Mouse (Mus musculus) lung, postnatal 36 days (tissue): ENCODE results near the gene Foxj1.

Experiments
- DNase-seq: peaks from one replicate; pipeline ENCODE4 v3.0.0; 2022; ENCODE audit warnings: mixed read lengths

Gene Foxj1

DNA sequence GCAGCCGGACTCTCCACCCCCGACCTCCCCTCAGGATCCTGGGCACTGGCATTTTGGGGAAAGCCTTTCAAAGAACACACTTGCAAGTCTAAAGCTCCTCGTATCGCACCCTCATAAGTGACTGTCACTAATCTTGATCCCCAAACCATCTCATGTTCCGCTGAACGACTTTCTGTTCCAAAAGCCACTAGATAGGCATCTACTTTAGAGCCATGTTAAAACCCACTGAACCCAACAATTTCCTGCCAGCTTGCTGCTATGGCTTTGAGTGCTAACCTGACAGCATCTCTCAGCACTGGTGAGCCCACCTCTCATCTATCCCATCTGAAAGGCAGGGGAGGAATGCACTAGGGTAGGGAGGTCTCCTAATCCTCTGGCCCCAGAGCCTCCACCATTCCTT is 2.3 kb upstream of the Foxj1 start:
- DNase-seq, result no peak

- DNase-seq, result no peak
Measured at GRCm38 (mm10) chr11:116337000-116337399, 1.8 kb upstream of the Foxj1 start.

GRCm38 (mm10) chr11:116336393-116336792 is 1.2 kb upstream of the Foxj1 start:
- DNase-seq, result no peak

DNA sequence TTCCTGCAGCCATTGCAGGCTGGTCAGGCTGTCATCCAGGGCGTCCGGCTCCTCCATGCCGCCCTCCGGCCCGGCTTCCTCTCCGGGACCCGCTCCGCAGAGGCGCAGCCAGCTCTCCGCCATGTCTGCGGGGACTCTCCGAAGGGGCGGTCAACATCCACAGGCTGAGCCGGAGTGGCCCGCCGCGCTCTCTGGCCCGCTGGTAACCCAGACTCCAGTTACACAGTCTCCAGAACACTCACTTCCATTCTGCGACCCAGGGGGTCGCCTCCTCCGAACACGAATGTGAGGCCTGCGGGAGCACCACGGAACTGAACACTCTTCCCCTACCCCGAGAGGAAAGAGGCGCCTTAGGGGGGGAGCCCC is 799 bp downstream of the Foxj1 start:
- no peak for DNase-seq

GRCm38 (mm10) chr11:116333526-116334416 is 1.4 kb downstream of the Foxj1 start:
- peak; percentile 19 for DNase-seq

GRCm38 (mm10) chr11:116332983-116333270 is 2.3 kb downstream of the Foxj1 start:
- DNase-seq, result no peak

- no peak for DNase-seq
Measured at GRCm38 (mm10) chr11:116332232-116332982, 2.8 kb downstream of the Foxj1 start.

GRCm38 (mm10) chr11:116330211-116330518 is 5.0 kb downstream of the Foxj1 start:
- no peak for DNase-seq

GRCm38 (mm10) chr11:116329314-116330210 is 5.6 kb downstream of the Foxj1 start:
- peak; percentile 42 for DNase-seq

DNA sequence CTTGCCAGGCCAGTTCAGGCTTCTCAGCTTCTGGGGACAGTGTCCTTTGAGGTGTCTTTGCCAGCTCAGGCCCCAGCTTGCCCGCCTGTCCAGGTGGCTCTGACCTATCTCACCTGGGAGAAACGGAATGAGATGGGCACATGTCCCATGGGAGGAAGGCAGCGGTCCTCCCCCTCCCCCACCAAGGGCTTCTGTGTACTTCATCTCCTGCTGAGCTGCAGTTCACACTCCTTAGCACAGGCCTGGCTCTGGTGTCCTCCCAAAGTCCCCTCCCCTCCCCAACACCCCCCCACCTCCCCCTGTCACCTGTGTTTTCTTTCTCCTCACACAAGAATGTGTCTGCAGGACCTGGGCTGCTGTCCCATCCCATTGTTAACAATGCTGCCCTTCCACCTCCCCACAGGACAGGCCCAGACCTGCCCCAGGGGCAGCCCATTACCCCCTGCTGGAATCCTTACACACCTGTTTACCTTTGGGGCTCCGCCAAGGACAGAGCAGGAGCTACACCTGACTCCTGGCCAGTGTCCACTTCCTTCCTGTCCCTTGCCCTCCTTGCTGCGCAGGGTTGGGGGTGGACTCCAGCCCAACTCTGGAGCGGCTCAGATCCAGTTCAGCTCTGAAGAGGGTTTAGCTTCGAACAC is 8.1 kb downstream of the Foxj1 start:
- peak; percentile 28 for DNase-seq

- peak; percentile 87 for DNase-seq
Measured at GRCm38 (mm10) chr11:116318719-116319659, 16.2 kb downstream of the Foxj1 start.

- peak; percentile 10 for DNase-seq
Measured at GRCm38 (mm10) chr11:116312359-116312758, 22.8 kb downstream of the Foxj1 start.

DNA sequence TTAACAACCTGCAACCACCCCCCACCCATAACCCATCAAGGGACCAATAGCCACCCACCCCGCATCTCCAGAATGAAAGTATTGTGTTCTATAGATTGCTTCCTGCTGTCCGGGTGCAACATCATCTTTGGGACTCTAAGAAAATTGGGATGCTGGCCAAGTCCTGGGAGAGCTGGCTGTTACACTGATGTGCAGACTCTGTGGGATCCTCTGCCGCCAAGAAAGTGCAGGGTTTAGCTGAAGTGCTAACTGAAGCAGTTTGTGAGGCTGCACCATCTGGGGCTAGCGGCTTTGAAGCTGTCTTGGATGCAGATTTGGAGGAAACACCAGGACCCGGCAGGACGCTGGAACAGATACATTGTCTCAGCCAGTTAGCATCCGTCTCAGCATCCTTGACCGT is 24.0 kb downstream of the Foxj1 start:
- no peak for DNase-seq

DNA sequence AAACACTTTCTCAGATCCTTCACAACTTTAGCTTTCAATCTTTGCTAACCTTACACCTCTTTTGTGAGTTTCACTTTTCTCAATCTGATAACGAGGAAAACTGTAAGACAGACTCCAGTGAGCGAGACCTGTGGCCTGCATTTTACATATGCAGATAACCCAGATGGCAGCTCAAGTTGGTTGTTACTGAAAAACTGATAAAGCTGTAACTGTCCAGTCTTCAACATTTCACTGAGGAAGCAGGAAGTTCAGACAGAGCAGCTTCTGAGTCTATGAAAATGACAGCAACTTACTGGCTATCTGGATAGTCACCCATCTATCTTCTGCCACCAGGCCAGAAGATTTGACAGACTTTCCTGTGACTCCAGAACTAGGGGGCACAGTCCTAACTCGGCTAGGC is 25.6 kb downstream of the Foxj1 start:
- no peak for DNase-seq

DNA sequence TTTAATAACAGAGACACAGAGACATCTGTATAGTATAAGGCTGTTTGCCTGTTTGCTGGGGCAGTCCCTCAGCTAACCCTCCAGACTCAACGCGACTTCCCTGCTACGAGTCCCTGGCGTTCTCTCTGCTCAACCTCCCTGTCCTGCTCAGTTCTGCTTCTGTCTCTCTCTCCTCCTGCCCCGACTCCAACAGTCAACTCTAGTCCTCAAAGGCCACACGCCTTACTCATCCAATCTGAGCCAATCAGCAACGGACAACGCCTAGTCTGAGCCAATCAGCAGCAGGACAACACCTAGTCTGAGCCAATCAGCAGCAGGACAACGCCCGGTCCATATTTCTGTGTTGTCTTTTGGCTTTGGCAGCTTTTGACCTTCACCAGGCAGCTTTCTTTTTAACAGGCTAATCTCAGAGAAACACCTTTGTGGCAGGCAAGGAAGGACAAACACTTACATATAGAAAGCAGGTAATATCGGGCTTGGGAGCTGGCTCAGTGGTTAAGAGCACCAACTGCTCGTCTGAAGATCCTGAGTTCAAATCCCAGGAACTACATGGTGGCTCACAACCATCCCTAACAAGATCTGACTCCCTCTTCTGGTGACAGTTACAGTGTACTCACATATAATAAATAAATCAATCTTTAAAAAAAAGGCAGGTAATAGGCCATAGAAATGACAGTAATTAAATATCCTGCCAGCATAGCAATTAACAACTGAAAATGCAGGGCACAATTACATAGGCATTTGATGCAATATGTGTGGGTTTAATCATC is 27.3 kb downstream of the Foxj1 start:
- no peak for DNase-seq

GRCm38 (mm10) chr11:116307019-116307725 is 28.0 kb downstream of the Foxj1 start, which contains the start of gene Exoc7:
Exoc7 (minus strand) TSS chr11:116307233.
- DNase-seq, result no peak

DNA sequence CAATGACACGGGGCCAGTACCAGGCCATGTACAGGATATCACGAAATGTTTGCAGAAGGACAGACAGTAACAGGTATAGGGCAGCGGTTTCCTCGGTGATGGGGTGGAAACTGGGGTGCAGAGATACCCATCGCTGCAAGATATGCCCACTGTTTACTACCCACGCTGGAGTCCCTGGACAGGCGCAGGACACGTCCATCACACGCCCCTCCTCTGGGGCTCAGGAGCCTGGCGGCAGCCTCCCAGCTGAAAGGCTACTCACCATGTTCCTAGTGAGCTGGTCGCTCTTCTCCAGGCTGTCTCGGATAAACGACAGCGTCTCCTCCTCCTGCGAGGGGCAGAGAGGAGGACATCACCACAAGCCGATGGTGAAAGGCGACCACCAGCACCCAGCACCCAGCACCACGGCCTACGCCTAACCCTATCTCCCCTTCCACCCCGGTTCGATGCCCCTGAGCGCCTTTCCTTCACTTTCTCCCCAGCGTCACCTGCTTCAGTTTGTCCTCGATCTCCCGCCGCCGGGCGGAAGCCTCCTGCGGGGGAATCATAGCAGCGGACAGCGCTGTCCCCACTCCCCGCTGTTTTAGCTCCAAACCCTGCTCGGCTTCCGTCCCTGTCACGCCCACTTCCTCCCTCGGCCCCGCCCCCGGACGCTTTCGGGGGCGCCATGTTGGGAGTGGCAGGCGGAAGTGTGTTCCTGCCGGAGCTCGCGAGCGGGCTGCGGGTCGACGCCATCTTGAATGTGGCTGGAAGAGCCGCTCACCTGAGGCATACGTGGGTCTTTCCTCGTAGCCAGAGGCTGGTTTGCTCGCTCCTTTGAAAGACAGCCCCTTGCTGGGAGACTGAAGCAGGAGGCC is 28.8 kb downstream of the Foxj1 start:
- DNase-seq, result peak; percentile 95

- DNase-seq, result no peak
Measured at GRCm38 (mm10) chr11:116305423-116305822, 29.8 kb downstream of the Foxj1 start.

- DNase-seq, result no peak
Measured at GRCm38 (mm10) chr11:116298621-116299020, 36.6 kb downstream of the Foxj1 start.
